Mouse (Mus musculus) testis, adult 2 months (tissue): ENCODE data around the gene Jund. TPM values are rescaled to one million over a fixed set of nuclear protein-coding genes. Genes with fewer than 3 reads are reported as not detected.
A peak's percentile ranks its signal among the peaks of the same experiment; 100 is the strongest.

Source experiments
- H3K27ac ChIP-seq: fragments of 200-500 bp; 2 replicates; pipeline ENCODE4 v1.5.1; 2012; ENCODE audit warnings: low read depth, low read length; ENCODE audit not compliant: control insufficient read depth, insufficient read depth
- H3K27me3 ChIP-seq: fragments of 200-500 bp; 2 replicates; pipeline ENCODE4 v1.6.1; 2012; ENCODE audit warnings: mild to moderate bottlenecking, low read length, moderate library complexity; ENCODE audit not compliant: control insufficient read depth, insufficient read depth
- H3K36me3 ChIP-seq: fragments of 200-500 bp; 2 replicates; pipeline ENCODE4 v1.6.1; 2012; ENCODE audit warnings: mild to moderate bottlenecking, low read length; ENCODE audit not compliant: control insufficient read depth, insufficient read depth
- H3K4me1 ChIP-seq: fragments of 200-500 bp; 2 replicates; pipeline ENCODE4 v1.6.1; 2012; ENCODE audit warnings: low read length; ENCODE audit not compliant: control insufficient read depth, insufficient read depth
- H3K4me3 ChIP-seq: fragments of 200-500 bp; 2 replicates; pipeline ENCODE4 v1.5.1; 2012; ENCODE audit warnings: low read depth, mild to moderate bottlenecking, low read length, moderate library complexity, mixed read lengths; ENCODE audit not compliant: control insufficient read depth
- CTCF ChIP-seq: fragments of 200-500 bp; IDR thresholded peaks from 2 replicates; pipeline ENCODE4 v1.5.1; 2012; ENCODE audit warnings: low read depth, mild to moderate bottlenecking, inconsistent platforms, low read length, moderate library complexity; ENCODE audit not compliant: control insufficient read depth, insufficient read depth, insufficient replicate concordance
- POLR2A ChIP-seq: fragments of 200-500 bp; IDR thresholded peaks from 2 replicates; pipeline ENCODE4 v1.6.1; 2012; ENCODE audit warnings: low read depth, mild to moderate bottlenecking, inconsistent platforms, low read length, moderate library complexity; ENCODE audit not compliant: control insufficient read depth
- polyA plus RNA-seq: library from polyadenylated mRNA; depleted of rRNA; stranded (reverse); fragments of >200 nt; gene quantifications from 2 replicates; pipeline ENCODE4 v1.2.3, GENCODE M21; 2012

The Jund gene
- polyA plus RNA-seq, 1 experiment, result 79.2 TPM

DNA sequence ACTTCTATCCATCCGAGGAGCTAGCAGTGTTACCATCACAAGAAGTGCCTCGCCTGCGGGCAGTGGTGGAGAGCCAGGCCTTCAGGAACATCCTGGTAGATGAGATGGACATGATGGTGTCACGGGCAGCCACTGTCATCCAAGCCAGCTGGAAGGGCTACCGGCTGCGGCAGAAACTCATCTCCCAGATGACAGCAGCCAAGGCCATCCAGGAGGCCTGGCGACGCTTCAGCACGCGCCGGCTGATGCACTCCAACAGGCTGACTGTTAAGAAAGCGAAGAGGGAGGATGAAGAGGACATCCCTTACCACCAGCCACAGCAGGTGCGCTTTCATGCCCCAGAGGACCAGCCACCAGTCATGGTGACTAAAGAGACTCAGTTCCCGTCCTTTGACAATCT is 9.5 kb downstream of the Jund start:
- H3K27ac ChIP-seq, result no peak overlapping the region
- H3K4me3 ChIP-seq, result no peak overlapping the region
- no peaks in the 10 kb centered on the region for H3K36me3 ChIP-seq
- no peaks in the 10 kb centered on the region; the same call in 1 of the 2 replicates for H3K4me1 ChIP-seq
- no peaks in the 10 kb centered on the region for H3K27me3 ChIP-seq
- 0 out of 2 replicates have a peak, but pooled peaks have one; percentile 3 for TF ChIP-seq CTCF
- TF ChIP-seq POLR2A, result no peak

DNA sequence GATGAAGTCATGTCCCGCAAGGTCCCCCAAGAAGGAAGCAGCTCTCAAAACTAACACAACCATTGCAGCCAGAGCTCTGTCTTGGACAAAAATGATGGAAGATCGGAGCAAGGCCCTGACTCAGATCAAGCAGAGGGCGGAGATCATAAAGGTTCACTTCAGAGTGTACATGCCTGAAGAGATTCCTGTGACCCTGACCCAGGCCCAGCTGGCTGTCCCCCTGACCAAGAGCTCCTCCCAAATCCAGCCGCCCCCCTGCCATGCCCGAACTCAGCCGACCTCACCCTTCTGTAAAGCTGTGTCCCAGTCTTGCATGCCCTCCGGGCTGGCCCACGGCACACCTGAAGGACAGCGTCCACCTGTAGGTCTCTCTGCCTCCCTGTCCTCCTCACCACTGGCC is 11.0 kb downstream of the Jund start:
- TF ChIP-seq POLR2A (no peak), CTCF (no peak)
- Histone ChIP-seq H3K4me1 (no peaks in the 10 kb centered on the region; the same call in 1 of the 2 replicates), H3K27me3 (no peaks in the 10 kb centered on the region), H3K27ac (no peak overlapping the region), H3K36me3 (no peaks in the 10 kb centered on the region), H3K4me3 (no peak overlapping the region)

- TF ChIP-seq CTCF, result no peak
- no peak for TF ChIP-seq POLR2A
- no peaks in the 10 kb centered on the region for H3K36me3 ChIP-seq
- H3K4me3 ChIP-seq, result no peak overlapping the region
- no peaks in the 10 kb centered on the region; the same call in 1 of the 2 replicates for H3K4me1 ChIP-seq
- no peak overlapping the region for H3K27ac ChIP-seq
- H3K27me3 ChIP-seq, result no peaks in the 10 kb centered on the region
These were observed 11.5 kb downstream of the Jund start for GRCm38 (mm10) chr8:70710296-70710695.

- no peaks in the 10 kb centered on the region for H3K36me3 ChIP-seq
- H3K27me3 ChIP-seq, result no peaks in the 10 kb centered on the region
- no peak for TF ChIP-seq CTCF
- no peak for TF ChIP-seq POLR2A
- no peaks in the 10 kb centered on the region; the same call in 1 of the 2 replicates for H3K4me1 ChIP-seq
- H3K27ac ChIP-seq, result no peak overlapping the region
- no peak overlapping the region for H3K4me3 ChIP-seq
These were observed 12.3 kb downstream of the Jund start for GRCm38 (mm10) chr8:70711041-70711440.

DNA sequence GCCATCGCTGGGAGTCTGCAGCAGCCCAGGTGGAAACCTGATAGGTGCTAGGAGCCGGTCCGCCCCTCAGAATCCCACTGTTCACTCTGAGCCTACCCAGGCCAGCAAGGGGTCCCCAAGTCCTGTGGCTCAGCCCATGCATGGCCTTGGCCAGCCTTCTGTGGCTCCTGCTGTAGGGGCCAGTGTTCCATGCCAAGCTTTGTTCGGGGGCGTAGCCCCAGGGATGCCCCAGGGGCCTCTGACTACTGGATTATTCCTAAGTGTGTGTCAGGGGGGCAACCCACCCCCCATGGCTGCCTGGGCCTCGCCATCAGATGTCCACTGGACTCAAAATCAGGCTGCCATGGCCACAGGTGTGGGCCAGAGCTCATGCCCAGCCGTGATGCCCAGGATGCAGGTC is 15.2 kb downstream of the Jund start:
- Histone ChIP-seq H3K4me1 (no peaks in the 10 kb centered on the region; the same call in 1 of the 2 replicates), H3K27ac (no peak overlapping the region), H3K27me3 (no peaks in the 10 kb centered on the region), H3K4me3 (no peak overlapping the region), H3K36me3 (no peaks in the 10 kb centered on the region)
- TF ChIP-seq POLR2A (no peak), CTCF (no peak)

DNA sequence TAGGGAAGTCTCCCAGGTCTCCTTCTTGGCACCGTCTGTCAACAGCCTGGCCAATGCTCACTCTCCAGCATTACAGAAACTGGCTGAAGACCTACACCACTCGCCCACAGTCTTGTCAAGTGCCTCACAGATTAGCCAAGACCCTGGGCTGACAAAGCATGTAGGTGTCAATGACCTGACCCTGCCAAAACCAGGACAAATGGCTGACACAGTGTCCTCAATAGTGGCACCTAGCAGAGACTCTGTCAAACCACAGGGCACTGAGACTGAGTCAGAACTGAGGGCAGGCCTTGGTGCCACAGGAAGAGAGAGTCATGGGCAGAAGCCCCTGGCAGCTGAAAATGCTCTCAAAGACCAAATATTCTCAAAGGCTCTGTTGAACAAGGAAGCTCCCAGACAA is 16.3 kb downstream of the Jund start:
- Histone ChIP-seq H3K36me3 (no peaks in the 10 kb centered on the region), H3K4me1 (no peaks in the 10 kb centered on the region; the same call in 1 of the 2 replicates), H3K27ac (no peak overlapping the region), H3K4me3 (no peak overlapping the region), H3K27me3 (no peaks in the 10 kb centered on the region)
- no peak for TF ChIP-seq POLR2A
- TF ChIP-seq CTCF, result no peak

- no peak overlapping the region for H3K4me3 ChIP-seq
- TF ChIP-seq POLR2A (peak; percentile 29; the same call in 1 of the 2 replicates), CTCF (no peak)
- H3K27ac ChIP-seq, result no peak overlapping the region
- H3K36me3 ChIP-seq, result no peaks in the 10 kb centered on the region
- no peaks in the 10 kb centered on the region for H3K27me3 ChIP-seq
- no peaks in the 10 kb centered on the region; the same call in 1 of the 2 replicates for H3K4me1 ChIP-seq
These were observed 18.0 kb downstream of the Jund start for GRCm38 (mm10) chr8:70716521-70717400.
